Mouse (Mus musculus) cortical plate, adult 2 months (tissue): ENCODE measurements at regions not wholly inside any gene's neighbourhood (a gene's known extent, or its start where the extent isn't known, plus 50 kb on each side); places are given as distances from the start of the nearest gene placed in this dataset.

ENCODE experiments used
- CTCF ChIP-seq: fragments of 200-500 bp; IDR thresholded peaks from 2 replicates; pipeline ENCODE4 v1.5.1; 2011; ENCODE audit warnings: mild to moderate bottlenecking, control low read depth, low read length; ENCODE audit not compliant: insufficient read depth; ENCODE audit errors: extremely low read depth
- POLR2A ChIP-seq: fragments of 200-500 bp; IDR thresholded peaks from 2 replicates; pipeline ENCODE4 v1.6.1; 2011; ENCODE audit warnings: mild to moderate bottlenecking, low read length, control low read depth; ENCODE audit not compliant: insufficient read depth; ENCODE audit errors: extremely low read depth

- no peak for TF ChIP-seq CTCF
- TF ChIP-seq POLR2A, result no peak
These were observed 361.1 kb upstream of the Tmpo start for GRCm38 (mm10) chr10:91542201-91542604.
